ENCODE assay signal across 15 mouse cellular contexts in the genomic region with DNA sequence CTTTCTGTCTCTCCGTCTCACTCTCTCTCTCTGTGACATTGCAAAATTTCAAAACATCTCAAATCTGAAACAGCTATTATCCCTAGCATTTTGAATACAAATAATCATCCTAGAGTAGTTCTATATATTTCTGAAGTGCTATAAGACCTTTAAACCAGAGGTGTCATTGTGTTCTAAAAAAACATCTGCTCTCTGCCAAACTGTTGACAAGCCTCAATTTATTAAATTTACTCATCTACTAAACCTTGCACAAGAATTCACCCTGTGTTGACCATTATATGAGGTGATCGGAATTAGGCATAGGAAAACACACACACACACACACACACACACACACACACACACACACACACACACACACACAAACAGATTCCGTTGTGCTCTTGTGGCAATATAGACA.
"Had no signal": no experiment of that assay in that cellular context is flagged by ENCODE, and none has a peak within 500 bp of the region (broad histone marks: within the 10 kb centered on the region; RNA-seq: fewer than 3 reads in every experiment).

No protein-coding gene starts in this region.

- H3K27ac ChIP-seq: neural tube, embryonic 15.5 days; stomach, embryonic 15.5 days; stomach, postnatal 0 days had no signal

- H3K9me3 ChIP-seq: neural tube, embryonic 15.5 days; stomach, embryonic 15.5 days had no signal

- H3K9ac ChIP-seq: neural tube, embryonic 15.5 days; stomach, embryonic 15.5 days had no signal

- H3K4me2 ChIP-seq: neural tube, embryonic 15.5 days; stomach, embryonic 15.5 days had no signal

- H3K36me3 ChIP-seq: neural tube, embryonic 15.5 days; stomach, embryonic 15.5 days had no signal

- H3K4me3 ChIP-seq: neural tube, embryonic 15.5 days; stomach, embryonic 15.5 days had no signal

- H3K27me3 ChIP-seq: neural tube, embryonic 15.5 days; stomach, embryonic 15.5 days had no signal

- DNase-seq: retina, postnatal 1 day; right cerebral cortex, adult 18-20 months; right cerebral cortex, postnatal 14 days; right cerebral cortex, postnatal 25 days; right cerebral cortex, postnatal 4 days; spleen, adult 18-20 months; thymus, adult 18-20 months; thymus, adult 2 months; thymus, postnatal 14 days; thymus, postnatal 25 days; thymus, postnatal 36 days; thymus, postnatal 4 days had no signal
